Mouse (Mus musculus): ENCODE data around the gene Stpg3.

Stpg3 gene

DNA sequence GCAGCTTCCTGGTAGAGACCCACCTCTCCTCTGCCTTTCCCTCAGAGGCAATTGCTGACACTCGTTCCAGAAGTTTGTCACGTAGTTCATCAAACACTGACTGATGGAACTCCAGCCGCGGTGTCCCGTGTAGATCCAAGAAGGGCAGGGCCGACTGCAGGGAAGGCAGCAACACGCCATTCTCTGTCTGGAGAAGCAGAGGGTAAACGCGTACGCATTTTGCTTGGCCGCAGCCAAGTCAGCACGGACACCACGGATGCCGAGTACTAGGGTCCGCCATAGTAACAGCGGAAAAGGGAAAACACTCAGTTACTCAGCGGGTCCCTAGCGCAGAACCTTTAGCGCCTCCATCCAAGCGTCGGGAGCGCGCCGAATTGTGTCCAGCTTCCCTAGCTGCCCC, 3.8 kb downstream of the Stpg3 start:
- no peak for DNase-seq (ENCODE audit: low spot score)

GRCm38 (mm10) chr2:25207593-25207992, 6.8 kb downstream of the Stpg3 start:
- no peak for DNase-seq (ENCODE audit: low spot score)

DNA sequence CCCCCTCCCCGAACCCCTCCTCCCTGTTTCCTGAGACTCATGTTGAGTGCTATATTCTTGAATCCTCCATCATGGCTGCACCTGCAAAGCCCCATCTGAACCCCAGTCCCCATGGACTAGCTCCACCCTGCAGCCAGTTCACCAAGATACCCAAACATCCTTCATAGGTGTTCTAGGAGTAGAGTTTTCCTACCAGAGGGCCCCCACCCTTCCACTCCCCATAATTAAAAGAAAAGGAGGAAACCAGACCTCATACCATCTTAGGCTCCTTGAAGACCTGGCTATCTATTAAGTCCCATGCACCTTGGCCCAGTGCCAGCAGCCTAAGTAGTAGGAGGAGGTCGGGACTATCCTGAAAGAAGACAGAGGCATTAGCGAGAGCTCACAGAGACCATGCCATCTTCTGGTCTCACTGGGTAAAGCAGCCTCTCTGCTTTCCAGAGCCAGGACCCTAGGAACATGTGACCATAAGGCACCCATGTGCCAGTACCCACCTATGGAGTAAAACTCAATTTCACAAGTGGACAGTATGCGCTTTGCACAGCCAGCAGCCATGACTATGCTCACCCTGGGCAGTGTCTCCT, 10.7 kb downstream of the Stpg3 start:
- DNase-seq (ENCODE audit: low spot score), result no peak

- no peak for DNase-seq (ENCODE audit: low spot score)
Observed at GRCm38 (mm10) chr2:25200631-25201030, 13.8 kb downstream of the Stpg3 start.

- no peak for DNase-seq (ENCODE audit: low spot score)
Observed at GRCm38 (mm10) chr2:25197946-25198345, 16.5 kb downstream of the Stpg3 start.

- DNase-seq (ENCODE audit: low spot score), result no peak
Observed at GRCm38 (mm10) chr2:25197191-25197590, 17.2 kb downstream of the Stpg3 start.

GRCm38 (mm10) chr2:25196172-25196954, 18.1 kb downstream of the Stpg3 start, which contains the start of gene Tor4a:
Gene Tor4a (minus strand): TSS chr2:25196886.
- no peak for DNase-seq (ENCODE audit: low spot score)

GRCm38 (mm10) chr2:25195211-25196156, 19.0 kb downstream of the Stpg3 start:
- no peak for DNase-seq (ENCODE audit: low spot score)

- DNase-seq (ENCODE audit: low spot score), result no peak
Observed at GRCm38 (mm10) chr2:25194486-25195171, 19.8 kb downstream of the Stpg3 start.

DNA sequence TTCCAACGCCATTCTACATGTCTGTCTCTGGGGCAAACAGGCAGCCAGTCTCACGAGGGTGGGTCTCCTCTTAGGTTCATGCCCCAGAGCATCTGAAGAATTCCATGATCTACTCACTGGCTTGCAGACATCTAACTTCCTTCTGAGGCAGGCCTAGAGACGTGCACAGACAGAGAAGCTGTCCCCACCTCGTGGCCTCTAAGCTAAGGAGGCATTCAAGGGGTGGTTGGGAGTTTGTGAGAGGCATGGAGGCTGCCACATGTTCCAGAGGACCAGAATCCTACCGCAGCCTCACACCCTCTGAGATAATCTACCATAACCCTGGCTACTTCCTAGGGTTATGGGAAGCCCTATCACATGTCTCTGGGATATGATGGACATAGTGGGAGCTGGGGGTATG, 20.4 kb downstream of the Stpg3 start:
- no peak for DNase-seq (ENCODE audit: low spot score)

DNA sequence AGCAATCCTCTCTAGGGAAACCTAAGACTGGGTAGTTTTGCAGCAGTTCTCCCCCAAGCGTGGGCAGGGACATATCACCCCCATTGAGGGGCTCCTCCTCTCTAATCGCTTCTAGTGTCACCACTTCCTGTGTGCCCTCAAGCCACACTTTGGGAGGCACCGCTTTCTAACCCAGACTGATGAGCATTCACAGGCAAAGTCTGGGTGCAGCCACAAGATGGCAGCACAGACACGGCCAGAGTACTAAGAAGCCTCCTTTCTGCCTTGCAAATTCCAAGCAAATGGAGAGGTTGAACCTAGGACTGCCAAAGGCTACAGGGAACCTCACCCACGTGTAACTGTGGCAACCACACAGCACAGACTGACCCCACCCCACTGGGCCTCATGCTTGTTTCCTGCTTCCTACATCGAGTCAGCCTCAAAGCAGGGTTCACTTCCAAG, 21.1 kb downstream of the Stpg3 start:
- DNase-seq (ENCODE audit: low spot score), result peak; percentile 63

DNA sequence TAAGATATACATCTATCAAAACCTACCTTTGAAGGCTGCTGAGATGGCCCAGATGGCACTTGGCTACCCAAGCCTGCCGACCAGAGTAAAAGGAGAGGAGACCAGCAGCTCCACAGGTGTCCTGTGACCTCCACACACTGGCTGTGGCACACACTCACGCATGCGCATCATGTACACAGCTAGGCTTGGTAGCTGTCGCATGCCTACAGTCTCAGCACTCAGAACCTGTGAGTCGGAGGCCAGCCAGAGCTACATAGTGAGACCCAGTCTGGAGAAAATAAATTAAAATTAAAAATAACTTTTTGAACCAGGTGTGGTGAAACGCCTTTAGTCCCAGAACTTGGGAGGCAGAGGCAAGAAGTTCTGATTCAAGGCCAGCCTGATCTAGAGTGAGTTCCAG, 26.6 kb downstream of the Stpg3 start:
- no peak for DNase-seq (ENCODE audit: low spot score)

GRCm38 (mm10) chr2:25186575-25186930, 27.9 kb downstream of the Stpg3 start:
- DNase-seq (ENCODE audit: low spot score), result no peak

DNA sequence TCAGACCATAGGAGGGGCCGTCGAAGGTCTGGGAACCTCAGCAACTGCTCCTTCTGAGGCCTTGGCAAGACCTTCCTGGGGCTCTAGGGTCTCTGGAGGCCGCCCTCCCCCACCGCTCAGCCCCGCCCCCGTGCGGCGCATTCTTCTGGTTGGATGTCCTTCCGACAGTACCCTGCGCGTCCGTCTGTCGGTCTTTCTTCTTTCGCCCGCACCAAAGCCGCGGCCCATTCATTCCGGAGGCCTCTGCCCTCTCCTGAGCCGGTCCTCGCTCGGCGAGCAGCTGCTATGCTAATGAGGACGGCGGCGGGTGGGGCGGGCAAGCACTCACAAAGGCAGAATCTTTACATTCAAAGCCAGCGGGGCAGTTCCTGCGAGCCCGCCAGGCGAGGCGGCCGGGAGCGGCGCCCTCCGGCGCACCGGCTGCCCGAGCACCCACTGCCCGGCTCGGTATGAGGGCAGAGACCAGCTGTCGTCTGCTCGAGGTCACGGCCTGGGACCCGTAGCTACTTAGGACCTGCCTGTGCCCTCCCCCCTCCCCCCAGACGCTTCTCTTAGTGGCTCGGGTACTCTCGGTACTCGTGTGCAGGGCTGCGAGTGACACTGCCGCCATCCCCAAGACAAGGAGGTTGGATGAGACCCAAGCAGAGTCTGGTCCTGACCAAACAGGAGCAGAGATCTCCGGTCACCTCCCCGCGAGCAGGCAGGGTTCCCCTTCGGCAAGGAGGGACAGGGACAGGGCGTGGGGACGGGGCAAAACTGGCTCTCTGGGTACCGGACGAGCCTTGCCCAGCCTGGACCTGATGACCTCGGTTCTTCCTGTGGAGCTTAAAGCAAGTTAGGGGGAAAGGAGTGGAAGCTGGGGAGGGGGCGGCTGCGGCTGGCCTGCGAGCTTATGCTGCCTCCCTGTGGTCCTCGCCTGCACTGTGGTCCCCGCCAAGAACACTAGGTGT, 28.5 kb downstream of the Stpg3 start:
- no peak for DNase-seq (ENCODE audit: low spot score)

GRCm38 (mm10) chr2:25184496-25184895, 29.9 kb downstream of the Stpg3 start:
- DNase-seq (ENCODE audit: low spot score), result no peak

GRCm38 (mm10) chr2:25183336-25183735, 31.1 kb downstream of the Stpg3 start:
- no peak for DNase-seq (ENCODE audit: low spot score)

DNA sequence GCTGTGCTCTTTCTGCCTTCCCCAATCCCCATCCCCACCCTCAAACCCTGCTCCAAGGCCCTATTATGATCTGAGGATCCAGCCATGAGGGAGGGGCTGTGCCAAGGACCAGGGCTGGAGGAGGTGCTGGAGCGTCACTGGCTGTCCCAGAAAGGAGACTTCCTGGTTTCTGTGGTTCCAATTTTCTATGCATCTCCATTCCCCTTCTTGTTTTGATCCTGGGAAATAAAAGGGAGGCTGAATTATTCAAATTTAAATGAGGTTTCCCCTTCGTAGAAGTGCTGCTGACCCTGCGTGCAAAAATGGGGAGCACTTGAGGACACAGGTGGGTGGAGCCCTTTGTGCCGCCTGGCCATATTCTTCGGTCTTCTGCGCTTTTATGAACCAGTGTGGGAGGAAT, 31.8 kb downstream of the Stpg3 start:
- DNase-seq (ENCODE audit: low spot score), result no peak

DNA sequence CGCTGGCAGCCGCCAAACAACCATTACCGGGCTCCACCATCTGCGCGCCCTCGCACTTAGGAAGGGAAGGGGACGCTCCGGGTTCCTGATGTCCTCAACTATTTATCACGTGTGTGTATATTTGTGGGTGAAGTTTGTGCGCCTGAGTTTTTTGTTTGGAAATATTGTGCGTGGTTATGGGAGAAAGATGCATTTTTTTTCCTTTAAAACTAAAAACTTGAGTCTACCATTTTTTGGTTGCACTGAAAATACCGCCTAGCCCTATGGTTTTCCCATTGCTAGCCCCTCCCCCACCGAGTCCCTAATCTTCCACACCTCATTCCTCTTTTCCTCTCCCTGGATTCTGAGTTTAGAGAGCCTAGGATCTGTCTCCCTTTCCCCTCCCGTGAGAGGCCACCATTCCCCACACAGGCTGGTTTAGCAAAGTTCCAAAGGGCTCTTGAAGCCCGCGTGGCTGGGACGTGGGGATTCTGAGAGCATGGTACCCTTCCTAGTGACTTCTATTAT, 32.5 kb downstream of the Stpg3 start:
- no peak for DNase-seq (ENCODE audit: low spot score)

GRCm38 (mm10) chr2:25180973-25181890, 33.2 kb downstream of the Stpg3 start:
- DNase-seq (ENCODE audit: low spot score), result no peak

DNA sequence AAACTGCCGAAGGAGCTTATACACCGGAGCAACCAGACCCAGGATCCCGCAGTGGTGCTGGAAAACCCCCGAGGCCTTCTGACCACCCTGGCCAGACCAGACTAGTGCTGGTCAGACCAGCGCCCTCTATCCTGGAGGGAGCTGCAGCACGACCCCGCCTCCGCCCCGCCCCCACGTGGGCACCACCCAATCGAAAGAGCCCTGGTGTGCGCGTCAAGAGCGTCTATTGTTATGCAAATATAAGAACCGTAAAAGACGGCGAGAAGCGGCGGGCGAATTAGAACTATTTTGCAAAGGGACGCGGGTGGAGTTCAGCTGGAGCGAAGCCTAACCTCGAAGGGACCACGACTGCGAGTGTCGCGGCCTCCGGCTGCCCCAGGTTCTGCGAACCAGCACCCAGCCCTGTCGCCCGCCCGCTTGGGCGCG, 33.9 kb downstream of the Stpg3 start, which contains the start of gene Nrarp:
Gene Nrarp, plus strand, starts transcription at position 281 of the 426 bp plus-strand sequence.
- DNase-seq (ENCODE audit: low spot score), result peak; percentile 84

All from layer of hippocampus, adult 9-10 months (tissue).